Mouse (Mus musculus): ENCODE measurements around the gene Rnf168. TPM values are rescaled to one million over a fixed set of nuclear protein-coding genes. Genes with fewer than 3 reads are reported as not detected.
"Not testable (repeated sequence)": the region's sequence is repeated elsewhere in the genome, so short reads cannot be mapped to it uniquely, and the experiment has no call there.

The Rnf168 gene
- polyA plus RNA-seq (2014; fragmentation: Nextera tagmentation; extraction: Ambion mirVana) = 25.0 and 27.9 TPM in 2 replicates

DNA sequence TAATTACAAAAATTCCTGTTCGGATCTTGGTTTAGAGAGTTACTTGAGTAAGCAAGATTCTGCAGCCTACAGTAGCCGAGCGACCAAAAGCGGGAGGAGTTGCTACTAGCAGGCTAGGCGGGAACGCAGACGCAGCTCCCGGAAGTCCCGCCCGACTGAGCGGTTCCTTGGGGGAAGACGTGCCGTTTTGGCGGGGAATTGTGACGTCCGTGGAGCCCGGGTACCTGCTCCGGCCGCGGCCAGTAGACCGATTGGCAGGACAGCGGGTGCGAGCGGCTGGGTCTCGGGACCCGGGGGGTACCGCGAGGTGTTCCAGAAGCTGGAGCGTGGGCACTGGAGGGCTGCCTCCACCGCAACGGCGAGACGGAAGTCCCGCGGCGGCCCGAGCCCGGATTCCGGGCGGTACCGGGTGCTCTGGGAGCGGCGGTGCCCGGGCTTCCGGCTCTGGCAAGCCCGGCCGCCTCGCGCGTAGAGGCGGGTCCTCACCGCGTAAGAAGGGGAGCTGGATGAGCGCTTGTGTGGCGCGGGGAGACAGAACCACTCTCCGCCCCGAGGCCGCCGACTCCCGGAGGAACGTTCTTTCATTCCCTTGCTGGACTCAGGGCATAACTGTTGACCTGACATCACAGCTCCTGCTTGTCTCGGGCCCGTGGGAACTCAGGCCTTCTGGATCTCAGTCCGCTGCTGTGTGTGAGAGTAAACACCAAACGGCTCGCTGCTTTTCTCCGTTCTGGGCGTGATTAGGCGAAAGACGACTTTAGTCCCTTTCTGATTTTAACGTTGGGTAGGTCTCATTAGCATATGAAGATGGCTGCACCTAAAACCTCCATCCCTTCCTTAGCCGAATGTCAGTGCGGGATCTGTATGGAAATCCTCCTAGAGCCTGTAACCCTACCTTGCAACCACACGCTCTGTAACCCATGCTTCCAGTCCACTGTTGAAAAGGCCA, at the start of gene Rnf168:
Rnf168 (plus strand) TSS at position 152 of the 949 bp plus-strand sequence.
- Histone ChIP-seq H3K9me3 (ENCODE audit: control insufficient read depth, low read length) (0 out of 2 replicates have a peak, but pooled peaks cover 6% of the 10 kb centered on the region), H3K9ac (ENCODE audit: low read length) (peak within 1 kb of the TSS; percentile 75), H3K36me3 (ENCODE audit: control insufficient read depth, insufficient read depth, low read length) (peaks cover 6% of the 10 kb centered on the region; the same call in 1 of the 2 replicates), H3K4me1 (ENCODE audit: control insufficient read depth, insufficient read depth, low read length) (peaks cover 3% of the 10 kb centered on the region; the same call in 1 of the 2 replicates), H3K27ac (replicated peaks; ENCODE audit: low read depth, low read length) (peak within 1 kb of the TSS; percentile 74), H3K4me3 (ENCODE audit: low read depth, low read length) (peak within 1 kb of the TSS; percentile 85), H3K4me2 (ENCODE audit: low read depth, severe bottlenecking) (peak within 1 kb of the TSS; percentile 59), H3K27me3 (ENCODE audit: control insufficient read depth, insufficient read depth, low read length) (no peaks in the 10 kb centered on the region)
- DNase-seq (ENCODE audit: low spot score) (peak; percentile 93), ATAC-seq (ENCODE audit: insufficient number of reproducible peaks, low FRiP score, low TSS enrichment, low read depth) (peak; percentile 86)
- under 1% methylated on average over 74 of the region's 75 CpGs for WGBS

DNA sequence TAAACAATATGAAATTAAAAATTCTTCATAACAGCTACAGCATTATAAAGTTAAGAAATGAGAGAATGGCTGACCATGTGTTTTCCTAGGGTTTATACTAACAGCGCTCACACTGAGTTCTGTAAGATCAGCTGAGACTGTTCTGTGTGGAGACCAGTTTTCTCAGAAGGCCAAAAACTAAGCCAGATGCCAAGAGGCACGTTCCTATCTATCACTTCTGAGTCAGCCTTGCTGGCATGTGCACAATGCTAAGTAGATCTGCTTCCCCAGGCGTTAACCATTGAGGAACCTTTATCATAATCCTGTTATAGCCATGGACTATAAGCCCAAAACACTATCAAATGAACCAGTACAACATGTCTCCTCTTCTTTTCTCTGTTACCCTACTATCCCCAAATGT, 45.2 kb upstream of the Rnf168 start:
- H3K36me3 ChIP-seq (ENCODE audit: control insufficient read depth, insufficient read depth, low read length); ATAC-seq (ENCODE audit: insufficient number of reproducible peaks, low FRiP score, low TSS enrichment, low read depth): not testable (repeated sequence)
- 91% methylated on average over 3 of the region's 3 CpGs for WGBS

DNA sequence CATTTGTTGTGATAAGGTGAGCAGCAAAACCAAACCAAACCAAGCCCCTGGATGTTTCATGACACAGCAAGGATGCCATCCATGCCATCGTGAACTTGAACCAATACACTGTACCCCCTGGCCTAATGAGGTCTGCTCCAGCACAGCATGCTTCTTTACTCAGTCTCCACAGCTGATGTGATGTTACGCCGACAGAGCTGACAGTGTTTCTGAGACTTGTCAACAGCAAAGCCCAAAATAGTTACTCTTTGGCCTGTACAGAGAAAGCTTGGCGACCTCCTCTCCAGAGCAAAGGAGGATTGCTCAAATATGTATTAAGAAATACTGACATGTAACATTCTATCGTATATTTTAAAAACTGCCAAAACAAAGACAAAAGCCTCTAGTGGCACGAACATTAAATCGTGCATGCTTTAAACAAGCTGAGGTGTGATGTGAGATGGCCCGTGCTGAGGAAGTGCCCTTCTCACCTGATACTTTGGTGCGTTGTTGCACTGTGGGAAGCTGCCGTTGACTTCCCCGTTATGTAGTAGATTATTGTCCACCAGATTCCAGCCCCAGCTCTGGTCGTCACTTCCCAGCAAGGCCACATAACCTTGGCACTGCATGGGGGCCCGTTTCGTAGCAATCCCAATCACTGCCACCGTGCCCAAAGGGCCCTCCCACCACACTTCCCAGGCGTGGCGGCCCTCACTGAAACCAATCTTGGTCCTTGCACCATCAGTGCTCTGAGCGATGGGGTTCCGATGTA, 39.2 kb upstream of the Rnf168 start:
- Histone ChIP-seq H3K27me3 (ENCODE audit: control insufficient read depth, insufficient read depth, low read length) (no peaks in the 10 kb centered on the region), H3K36me3 (ENCODE audit: control insufficient read depth, insufficient read depth, low read length) (peaks cover 16% of the 10 kb centered on the region; the same call in 1 of the 2 replicates), H3K27ac (replicated peaks; ENCODE audit: low read depth, low read length) (no peak overlapping the region), H3K4me3 (ENCODE audit: low read depth, low read length) (no peak overlapping the region), H3K4me2 (ENCODE audit: low read depth, severe bottlenecking) (no peak overlapping the region), H3K9ac (ENCODE audit: low read length) (no peak overlapping the region), H3K4me1 (ENCODE audit: control insufficient read depth, insufficient read depth, low read length) (no peaks in the 10 kb centered on the region), H3K9me3 (ENCODE audit: control insufficient read depth, low read length) (no peaks in the 10 kb centered on the region)
- no peak for ATAC-seq (ENCODE audit: insufficient number of reproducible peaks, low FRiP score, low TSS enrichment, low read depth)
- 94% methylated on average over 19 of the region's 19 CpGs for WGBS
- DNase-seq (ENCODE audit: low spot score) = no peak

More for the DNA sequence above, 45.2 kb upstream of the Rnf168 start:
- H3K4me1 ChIP-seq (ENCODE audit: control insufficient read depth, insufficient read depth, low read length); H3K9ac ChIP-seq (ENCODE audit: low read length); H3K27me3 ChIP-seq (ENCODE audit: control insufficient read depth, insufficient read depth, low read length); H3K4me3 ChIP-seq (ENCODE audit: low read depth, low read length); DNase-seq (ENCODE audit: low spot score); H3K9me3 ChIP-seq (ENCODE audit: control insufficient read depth, low read length); H3K4me2 ChIP-seq (ENCODE audit: low read depth, severe bottlenecking); H3K27ac ChIP-seq (replicated peaks; ENCODE audit: low read depth, low read length): not testable (repeated sequence)

DNA sequence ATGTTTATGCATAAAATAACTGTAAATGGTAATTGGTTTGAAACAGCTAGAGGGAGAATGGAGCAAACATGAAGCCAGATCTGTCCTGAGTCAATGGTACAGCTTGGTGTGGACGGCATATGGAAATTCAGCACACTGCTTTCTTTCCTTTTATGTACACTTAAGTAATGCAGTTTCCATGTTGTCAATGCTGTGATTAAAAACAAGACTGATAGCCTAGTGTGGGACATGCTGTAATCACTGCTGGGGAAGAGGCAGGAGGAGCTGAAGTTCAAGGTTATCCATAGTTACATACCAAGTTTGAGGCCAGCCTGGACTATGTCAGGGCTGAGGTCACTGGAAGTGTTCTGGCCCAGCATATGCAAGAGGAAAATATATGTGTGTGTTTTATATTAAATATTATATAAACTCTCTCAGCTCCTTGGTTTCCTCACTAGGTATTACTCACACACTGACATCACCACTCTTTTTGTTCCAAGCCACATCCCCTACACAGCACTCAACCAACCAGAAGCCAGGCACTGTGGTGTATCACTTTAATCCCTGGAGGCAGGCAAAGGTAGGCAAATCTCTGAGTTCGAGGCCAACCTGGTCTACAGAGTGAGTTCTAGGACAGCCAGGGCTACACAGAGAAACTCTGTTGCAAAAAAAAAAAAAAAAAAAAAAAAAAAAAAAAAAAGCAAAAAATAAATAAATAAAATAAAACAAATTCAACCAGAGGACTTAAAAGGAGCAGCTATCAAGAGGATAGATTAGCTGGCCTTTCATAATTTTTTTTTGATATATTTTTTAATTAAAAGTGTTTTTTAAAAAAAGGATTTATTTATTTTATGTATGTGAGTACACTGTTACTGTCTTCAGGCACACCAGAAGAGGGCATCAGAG, 37.6 kb upstream of the Rnf168 start:
- ATAC-seq (ENCODE audit: insufficient number of reproducible peaks, low FRiP score, low TSS enrichment, low read depth) (no peak), DNase-seq (ENCODE audit: low spot score) (no peak)
- no peak overlapping the region for H3K4me2 ChIP-seq (ENCODE audit: low read depth, severe bottlenecking)
- no peak overlapping the region for H3K4me3 ChIP-seq (ENCODE audit: low read depth, low read length)
- H3K9ac ChIP-seq (ENCODE audit: low read length) = no peak overlapping the region
- no peak overlapping the region for H3K27ac ChIP-seq (replicated peaks; ENCODE audit: low read depth, low read length)
- no peaks in the 10 kb centered on the region for H3K27me3 ChIP-seq (ENCODE audit: control insufficient read depth, insufficient read depth, low read length)
- H3K36me3 ChIP-seq (ENCODE audit: control insufficient read depth, insufficient read depth, low read length) = peaks cover 13% of the 10 kb centered on the region; the same call in 1 of the 2 replicates
- no peaks in the 10 kb centered on the region for H3K4me1 ChIP-seq (ENCODE audit: control insufficient read depth, insufficient read depth, low read length)
- 78% methylated on average over 2 of the region's 2 CpGs for WGBS
- no peaks in the 10 kb centered on the region for H3K9me3 ChIP-seq (ENCODE audit: control insufficient read depth, low read length)

DNA sequence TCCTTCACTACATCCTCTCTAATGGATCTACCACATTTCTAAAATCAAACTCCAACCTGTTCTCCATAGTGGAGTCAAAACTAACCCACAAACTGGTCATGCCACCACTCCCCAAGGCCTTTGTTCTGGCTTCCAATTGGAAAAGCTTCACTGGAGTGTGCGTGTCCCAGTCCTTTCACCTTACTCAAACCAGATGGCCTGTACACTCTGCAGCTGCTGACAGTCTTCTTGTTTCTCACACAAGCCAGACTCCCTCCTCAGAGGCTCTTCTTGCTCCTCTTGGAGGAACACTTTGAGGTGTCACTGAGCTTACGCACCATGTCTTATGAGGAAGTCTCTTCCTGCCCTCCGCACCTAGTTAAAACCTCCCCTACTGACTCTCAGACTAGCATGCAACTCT, 33.4 kb upstream of the Rnf168 start:
- H3K9me3 ChIP-seq (ENCODE audit: control insufficient read depth, low read length) = no peaks in the 10 kb centered on the region
- DNase-seq (ENCODE audit: low spot score) (no peak), ATAC-seq (ENCODE audit: insufficient number of reproducible peaks, low FRiP score, low TSS enrichment, low read depth) (no peak)
- H3K4me2 ChIP-seq (ENCODE audit: low read depth, severe bottlenecking) = no peak overlapping the region
- no peak overlapping the region for H3K4me3 ChIP-seq (ENCODE audit: low read depth, low read length)
- no peaks in the 10 kb centered on the region for H3K36me3 ChIP-seq (ENCODE audit: control insufficient read depth, insufficient read depth, low read length)
- no peaks in the 10 kb centered on the region for H3K27me3 ChIP-seq (ENCODE audit: control insufficient read depth, insufficient read depth, low read length)
- peaks cover 8% of the 10 kb centered on the region; the same call in 1 of the 2 replicates for H3K4me1 ChIP-seq (ENCODE audit: control insufficient read depth, insufficient read depth, low read length)
- WGBS = 77% methylated on average over 3 of the region's 3 CpGs
- H3K27ac ChIP-seq (replicated peaks; ENCODE audit: low read depth, low read length) = no peak overlapping the region
- H3K9ac ChIP-seq (ENCODE audit: low read length) = no peak overlapping the region

DNA sequence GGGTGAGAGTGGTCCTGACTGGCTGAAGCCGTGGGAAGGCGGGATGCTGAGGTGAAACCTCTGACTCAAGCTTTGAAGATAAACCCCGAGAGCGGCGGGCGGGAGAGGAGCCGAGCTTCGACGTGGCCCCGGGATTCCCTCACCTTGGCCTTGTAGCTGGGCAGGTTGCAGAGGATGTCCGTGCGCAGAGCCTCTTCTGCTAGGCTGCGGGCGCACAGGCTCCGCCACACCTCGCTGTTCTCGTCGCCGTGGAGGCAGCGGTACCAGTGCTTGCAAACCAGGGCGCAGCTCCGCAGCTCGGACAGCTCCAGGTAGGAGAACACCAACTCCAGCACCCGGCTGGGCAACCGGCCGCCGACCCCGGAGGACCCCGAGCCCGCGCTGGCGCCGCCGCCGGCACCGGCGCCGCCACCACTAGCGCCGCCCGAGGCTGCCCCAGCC, 30.9 kb upstream of the Rnf168 start:
- Histone ChIP-seq H3K27me3 (ENCODE audit: control insufficient read depth, insufficient read depth, low read length) (no peaks in the 10 kb centered on the region), H3K36me3 (ENCODE audit: control insufficient read depth, insufficient read depth, low read length) (no peaks in the 10 kb centered on the region), H3K4me3 (ENCODE audit: low read depth, low read length) (peak overlapping the region; percentile 85), H3K9me3 (ENCODE audit: control insufficient read depth, low read length) (no peaks in the 10 kb centered on the region), H3K4me2 (ENCODE audit: low read depth, severe bottlenecking) (peak overlapping the region; percentile 75), H3K4me1 (ENCODE audit: control insufficient read depth, insufficient read depth, low read length) (peaks cover 8% of the 10 kb centered on the region; the same call in 1 of the 2 replicates), H3K27ac (replicated peaks; ENCODE audit: low read depth, low read length) (peak overlapping the region; percentile 89), H3K9ac (ENCODE audit: low read length) (peak overlapping the region; percentile 93)
- under 1% methylated on average over 41 of the region's 41 CpGs for WGBS
- no peak; the same call in 1 of the 2 replicates for ATAC-seq (ENCODE audit: insufficient number of reproducible peaks, low FRiP score, low TSS enrichment, low read depth)
- DNase-seq (ENCODE audit: low spot score) = peak; percentile 73

DNA sequence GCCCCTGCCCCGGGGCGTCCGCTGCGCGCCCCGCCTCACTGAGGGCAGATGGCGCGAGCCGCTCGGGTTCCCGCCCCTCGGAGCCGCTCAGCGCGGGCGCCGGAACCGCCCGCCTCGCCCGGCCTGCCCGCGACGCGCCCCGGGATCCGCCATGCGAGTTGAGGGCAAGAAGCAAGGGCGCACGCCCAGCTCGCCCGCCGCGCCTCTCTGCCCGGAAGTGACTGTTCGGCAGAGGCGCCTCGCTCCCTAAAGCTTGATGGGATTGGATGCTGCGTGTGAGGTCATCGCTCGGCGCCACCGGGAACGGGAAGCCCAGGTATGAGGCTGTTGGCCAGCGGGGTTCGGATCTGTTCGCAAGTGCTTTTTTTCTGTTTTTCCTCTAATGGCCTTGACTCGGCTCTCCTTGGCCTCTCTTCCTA, 30.3 kb upstream of the Rnf168 start, which contains the start of the genes Fbxo45 and Wdr53:
Fbxo45 (minus strand) TSS at position 207 of the 419 bp plus-strand sequence.
Wdr53 (plus strand) TSS at position 276 of the 419 bp plus-strand sequence.
- Histone ChIP-seq H3K4me1 (ENCODE audit: control insufficient read depth, insufficient read depth, low read length) (peaks cover 8% of the 10 kb centered on the region; the same call in 1 of the 2 replicates), H3K36me3 (ENCODE audit: control insufficient read depth, insufficient read depth, low read length) (peaks cover 2% of the 10 kb centered on the region; the same call in 1 of the 2 replicates), H3K4me3 (ENCODE audit: low read depth, low read length) (peak within 1 kb of the TSS; percentile 85), H3K4me2 (ENCODE audit: low read depth, severe bottlenecking) (peak within 1 kb of the TSS; percentile 75), H3K9ac (ENCODE audit: low read length) (peak within 1 kb of the TSS; percentile 93), H3K27ac (replicated peaks; ENCODE audit: low read depth, low read length) (peak within 1 kb of the TSS; percentile 89), H3K27me3 (ENCODE audit: control insufficient read depth, insufficient read depth, low read length) (no peaks in the 10 kb centered on the region), H3K9me3 (ENCODE audit: control insufficient read depth, low read length) (no peaks in the 10 kb centered on the region)
- ATAC-seq (ENCODE audit: insufficient number of reproducible peaks, low FRiP score, low TSS enrichment, low read depth) (peak; percentile 98), DNase-seq (ENCODE audit: low spot score) (peak; percentile 98)
- under 1% methylated on average over 37 of the region's 48 CpGs for WGBS

Measured in limb, embryonic 11.5 days (tissue).